Mouse (Mus musculus): ENCODE data around the gene Cds1. TPM values are rescaled to one million over a fixed set of nuclear protein-coding genes. Genes with fewer than 3 reads are reported as not detected.
"Not testable (repeated sequence)": the region's sequence is repeated elsewhere in the genome, so short reads cannot be mapped to it uniquely, and the experiment has no call there.

Cds1 gene
- polyA plus RNA-seq, 1 experiment from 2014 or later, result 7.2 TPM

- H3K4me2 ChIP-seq (ENCODE audit: low read depth, low read length), result no peak overlapping the region
- H3K36me3 ChIP-seq (ENCODE audit: control insufficient read depth, insufficient read depth, low read length), result peaks cover 17% of the 10 kb centered on the region
- 87% methylated on average over 8 of the region's 8 CpGs for WGBS
- H3K9ac ChIP-seq (replicated peaks; ENCODE audit: low read depth, low read length), result no peak overlapping the region
- no peak for ATAC-seq (ENCODE audit: low read depth)
- no peaks in the 10 kb centered on the region for H3K27me3 ChIP-seq (ENCODE audit: control insufficient read depth, insufficient read depth, low read length)
- H3K4me1 ChIP-seq (ENCODE audit: control insufficient read depth, insufficient read depth, low read length), result peaks cover 5% of the 10 kb centered on the region; the same call in 1 of the 2 replicates
- no peak overlapping the region for H3K27ac ChIP-seq (ENCODE audit: low read depth, low read length)
- no peak overlapping the region for H3K4me3 ChIP-seq (ENCODE audit: low read depth, low read length)
- H3K9me3 ChIP-seq (ENCODE audit: control insufficient read depth, low read length), result no peaks in the 10 kb centered on the region
Measured at GRCm38 (mm10) chr5:101830180-101830579, 65.2 kb downstream of the Cds1 start.

GRCm38 (mm10) chr5:101832042-101832441 is 67.1 kb downstream of the Cds1 start:
- Histone ChIP-seq H3K27ac (ENCODE audit: low read depth, low read length) (no peak overlapping the region), H3K4me3 (ENCODE audit: low read depth, low read length) (no peak overlapping the region), H3K4me1 (ENCODE audit: control insufficient read depth, insufficient read depth, low read length) (no peaks in the 10 kb centered on the region), H3K4me2 (ENCODE audit: low read depth, low read length) (no peak overlapping the region), H3K27me3 (ENCODE audit: control insufficient read depth, insufficient read depth, low read length) (no peaks in the 10 kb centered on the region), H3K9me3 (ENCODE audit: control insufficient read depth, low read length) (no peaks in the 10 kb centered on the region), H3K36me3 (ENCODE audit: control insufficient read depth, insufficient read depth, low read length) (peaks cover 28% of the 10 kb centered on the region), H3K9ac (replicated peaks; ENCODE audit: low read depth, low read length) (no peak overlapping the region)
- no peak for ATAC-seq (ENCODE audit: low read depth)
- 94% methylated on average over 6 of the region's 6 CpGs for WGBS

GRCm38 (mm10) chr5:101832991-101833390 is 68.1 kb downstream of the Cds1 start:
- no peak for ATAC-seq (ENCODE audit: low read depth)
- 95% methylated on average over 5 of the region's 5 CpGs for WGBS
- H3K4me2 ChIP-seq (ENCODE audit: low read depth, low read length), result no peak overlapping the region
- no peak overlapping the region for H3K9ac ChIP-seq (replicated peaks; ENCODE audit: low read depth, low read length)
- no peaks in the 10 kb centered on the region for H3K4me1 ChIP-seq (ENCODE audit: control insufficient read depth, insufficient read depth, low read length)
- no peaks in the 10 kb centered on the region for H3K27me3 ChIP-seq (ENCODE audit: control insufficient read depth, insufficient read depth, low read length)
- H3K9me3 ChIP-seq (ENCODE audit: control insufficient read depth, low read length), result no peaks in the 10 kb centered on the region
- H3K4me3 ChIP-seq (ENCODE audit: low read depth, low read length), result no peak overlapping the region
- H3K27ac ChIP-seq (ENCODE audit: low read depth, low read length), result no peak overlapping the region
- peaks cover 28% of the 10 kb centered on the region for H3K36me3 ChIP-seq (ENCODE audit: control insufficient read depth, insufficient read depth, low read length)

- WGBS, result 63% methylated on average over 8 of the region's 8 CpGs
- no peak overlapping the region for H3K4me2 ChIP-seq (ENCODE audit: low read depth, low read length)
- H3K36me3 ChIP-seq (ENCODE audit: control insufficient read depth, insufficient read depth, low read length), result peaks cover 28% of the 10 kb centered on the region
- no peak for ATAC-seq (ENCODE audit: low read depth)
- no peaks in the 10 kb centered on the region for H3K4me1 ChIP-seq (ENCODE audit: control insufficient read depth, insufficient read depth, low read length)
- no peak overlapping the region for H3K27ac ChIP-seq (ENCODE audit: low read depth, low read length)
- no peak overlapping the region for H3K4me3 ChIP-seq (ENCODE audit: low read depth, low read length)
- no peaks in the 10 kb centered on the region for H3K27me3 ChIP-seq (ENCODE audit: control insufficient read depth, insufficient read depth, low read length)
- no peak overlapping the region for H3K9ac ChIP-seq (replicated peaks; ENCODE audit: low read depth, low read length)
- no peaks in the 10 kb centered on the region for H3K9me3 ChIP-seq (ENCODE audit: control insufficient read depth, low read length)
Measured at GRCm38 (mm10) chr5:101833875-101834274, 68.9 kb downstream of the Cds1 start.

GRCm38 (mm10) chr5:101836221-101836620 is 71.3 kb downstream of the Cds1 start:
- Histone ChIP-seq H3K4me2 (ENCODE audit: low read depth, low read length) (no peak overlapping the region), H3K9ac (replicated peaks; ENCODE audit: low read depth, low read length) (no peak overlapping the region), H3K27me3 (ENCODE audit: control insufficient read depth, insufficient read depth, low read length) (no peaks in the 10 kb centered on the region), H3K4me1 (ENCODE audit: control insufficient read depth, insufficient read depth, low read length) (no peaks in the 10 kb centered on the region), H3K36me3 (ENCODE audit: control insufficient read depth, insufficient read depth, low read length) (peaks cover 36% of the 10 kb centered on the region), H3K4me3 (ENCODE audit: low read depth, low read length) (no peak overlapping the region), H3K9me3 (ENCODE audit: control insufficient read depth, low read length) (no peaks in the 10 kb centered on the region), H3K27ac (ENCODE audit: low read depth, low read length) (no peak overlapping the region)
- no peak for ATAC-seq (ENCODE audit: low read depth)
- WGBS, result 94% methylated on average over 11 of the region's 11 CpGs

GRCm38 (mm10) chr5:101837605-101838004 is 72.7 kb downstream of the Cds1 start:
- not testable (repeated sequence) for H3K27ac ChIP-seq (ENCODE audit: low read depth, low read length); ATAC-seq (ENCODE audit: low read depth); H3K9me3 ChIP-seq (ENCODE audit: control insufficient read depth, low read length); H3K4me2 ChIP-seq (ENCODE audit: low read depth, low read length); H3K4me1 ChIP-seq (ENCODE audit: control insufficient read depth, insufficient read depth, low read length); H3K27me3 ChIP-seq (ENCODE audit: control insufficient read depth, insufficient read depth, low read length); H3K4me3 ChIP-seq (ENCODE audit: low read depth, low read length); H3K9ac ChIP-seq (replicated peaks; ENCODE audit: low read depth, low read length)
- peaks cover 48% of the 10 kb centered on the region for H3K36me3 ChIP-seq (ENCODE audit: control insufficient read depth, insufficient read depth, low read length)
- 98% methylated on average over 2 of the region's 2 CpGs for WGBS

- H3K9me3 ChIP-seq (ENCODE audit: control insufficient read depth, low read length), result no peaks in the 10 kb centered on the region
- H3K27ac ChIP-seq (ENCODE audit: low read depth, low read length), result no peak overlapping the region
- no peak overlapping the region for H3K4me2 ChIP-seq (ENCODE audit: low read depth, low read length)
- H3K4me1 ChIP-seq (ENCODE audit: control insufficient read depth, insufficient read depth, low read length), result no peaks in the 10 kb centered on the region
- WGBS, result 97% methylated on average over 5 of the region's 5 CpGs
- H3K36me3 ChIP-seq (ENCODE audit: control insufficient read depth, insufficient read depth, low read length), result peaks cover 55% of the 10 kb centered on the region
- no peak overlapping the region for H3K9ac ChIP-seq (replicated peaks; ENCODE audit: low read depth, low read length)
- no peak overlapping the region for H3K4me3 ChIP-seq (ENCODE audit: low read depth, low read length)
- no peaks in the 10 kb centered on the region for H3K27me3 ChIP-seq (ENCODE audit: control insufficient read depth, insufficient read depth, low read length)
- ATAC-seq (ENCODE audit: low read depth), result no peak
Measured at GRCm38 (mm10) chr5:101840476-101840875, 75.5 kb downstream of the Cds1 start.

GRCm38 (mm10) chr5:101845011-101845410 is 80.1 kb downstream of the Cds1 start:
- H3K4me1 ChIP-seq (ENCODE audit: control insufficient read depth, insufficient read depth, low read length), result no peaks in the 10 kb centered on the region
- no peak for ATAC-seq (ENCODE audit: low read depth)
- 94% methylated on average over 14 of the region's 14 CpGs for WGBS
- H3K4me2 ChIP-seq (ENCODE audit: low read depth, low read length), result no peak overlapping the region
- H3K36me3 ChIP-seq (ENCODE audit: control insufficient read depth, insufficient read depth, low read length), result peaks cover 87% of the 10 kb centered on the region
- H3K9ac ChIP-seq (replicated peaks; ENCODE audit: low read depth, low read length), result no peak overlapping the region
- no peak overlapping the region for H3K27ac ChIP-seq (ENCODE audit: low read depth, low read length)
- H3K9me3 ChIP-seq (ENCODE audit: control insufficient read depth, low read length), result no peaks in the 10 kb centered on the region
- H3K4me3 ChIP-seq (ENCODE audit: low read depth, low read length), result no peak overlapping the region
- no peaks in the 10 kb centered on the region for H3K27me3 ChIP-seq (ENCODE audit: control insufficient read depth, insufficient read depth, low read length)

- peaks cover 88% of the 10 kb centered on the region for H3K36me3 ChIP-seq (ENCODE audit: control insufficient read depth, insufficient read depth, low read length)
- ATAC-seq (ENCODE audit: low read depth), result no peak
- 97% methylated on average over 8 of the region's 8 CpGs for WGBS
Measured at GRCm38 (mm10) chr5:101845930-101846329, 81.0 kb downstream of the Cds1 start.

GRCm38 (mm10) chr5:101847323-101847722 is 82.4 kb downstream of the Cds1 start:
- Histone ChIP-seq H3K9me3 (ENCODE audit: control insufficient read depth, low read length) (no peaks in the 10 kb centered on the region), H3K9ac (replicated peaks; ENCODE audit: low read depth, low read length) (no peak overlapping the region), H3K36me3 (ENCODE audit: control insufficient read depth, insufficient read depth, low read length) (peaks cover 92% of the 10 kb centered on the region), H3K4me2 (ENCODE audit: low read depth, low read length) (no peak overlapping the region), H3K4me1 (ENCODE audit: control insufficient read depth, insufficient read depth, low read length) (no peaks in the 10 kb centered on the region), H3K27me3 (ENCODE audit: control insufficient read depth, insufficient read depth, low read length) (no peaks in the 10 kb centered on the region), H3K27ac (ENCODE audit: low read depth, low read length) (no peak overlapping the region), H3K4me3 (ENCODE audit: low read depth, low read length) (no peak overlapping the region)
- 86% methylated on average over 7 of the region's 7 CpGs for WGBS
- ATAC-seq (ENCODE audit: low read depth), result no peak

More at GRCm38 (mm10) chr5:101845930-101846329, 81.0 kb downstream of the Cds1 start:
- Histone ChIP-seq H3K4me3 (ENCODE audit: low read depth, low read length) (no peak overlapping the region), H3K4me1 (ENCODE audit: control insufficient read depth, insufficient read depth, low read length) (no peaks in the 10 kb centered on the region), H3K4me2 (ENCODE audit: low read depth, low read length) (no peak overlapping the region), H3K9me3 (ENCODE audit: control insufficient read depth, low read length) (no peaks in the 10 kb centered on the region), H3K9ac (replicated peaks; ENCODE audit: low read depth, low read length) (no peak overlapping the region), H3K27ac (ENCODE audit: low read depth, low read length) (no peak overlapping the region), H3K27me3 (ENCODE audit: control insufficient read depth, insufficient read depth, low read length) (no peaks in the 10 kb centered on the region)

All from neural tube, embryonic 14.5 days (tissue).